Mouse (Mus musculus) ovary, postnatal 14 days (tissue): Measurements from ENCODE around the gene Ing1.
A peak's percentile ranks its signal among the peaks of the same experiment; 100 is the strongest.

Experiments
- DNase-seq: peaks from one replicate; pipeline ENCODE4 v3.0.0; 2022; ENCODE audit warnings: low spot score

Gene Ing1

DNA sequence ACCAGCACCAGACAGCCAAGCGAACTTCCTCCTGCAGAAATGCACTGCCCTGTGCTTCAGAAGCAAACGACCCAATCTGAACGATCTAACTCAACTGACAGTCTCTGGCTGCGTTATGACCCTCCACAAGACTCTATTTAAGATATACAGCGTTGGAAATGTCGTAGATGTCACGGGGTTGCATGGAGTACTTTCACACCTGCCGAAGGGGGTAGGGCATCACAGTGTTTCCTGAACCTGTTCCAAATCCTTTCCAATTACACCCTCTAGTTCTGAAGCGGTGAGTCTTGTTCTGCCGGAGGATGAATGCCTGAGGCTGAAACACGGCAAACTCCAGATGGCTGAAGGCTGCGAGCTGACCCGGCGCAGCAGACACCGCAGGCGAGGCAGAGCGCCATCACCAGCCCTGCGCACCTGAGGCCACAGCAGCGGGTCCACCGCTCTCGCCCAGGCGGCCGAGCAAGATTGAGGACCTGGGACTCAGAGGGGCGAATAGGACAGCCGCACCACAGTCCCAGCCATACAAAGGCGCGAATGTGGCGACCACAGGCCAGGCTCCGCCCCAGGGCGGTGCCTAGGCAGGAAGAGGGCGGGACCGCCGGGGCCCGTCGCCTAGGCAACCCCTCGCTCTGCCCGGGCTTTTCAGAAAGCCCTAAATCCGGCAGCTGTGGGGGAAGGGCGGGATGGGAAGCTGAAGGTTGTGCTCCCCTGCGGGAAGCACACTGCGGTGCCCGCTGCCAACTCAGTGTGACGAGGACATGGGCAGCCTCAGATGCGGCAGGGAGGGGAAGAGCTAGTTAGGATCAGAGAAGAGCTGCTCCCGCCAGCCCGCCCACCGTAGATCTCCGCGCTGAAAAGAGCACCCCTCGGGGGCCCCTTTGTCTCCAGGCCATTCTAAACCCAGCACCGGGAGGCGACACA lies at the start of gene Ing1:
TSS of gene Ing1 (plus strand) at position 773 of the 921 bp plus-strand sequence.
- peak; percentile 90 for DNase-seq

DNA sequence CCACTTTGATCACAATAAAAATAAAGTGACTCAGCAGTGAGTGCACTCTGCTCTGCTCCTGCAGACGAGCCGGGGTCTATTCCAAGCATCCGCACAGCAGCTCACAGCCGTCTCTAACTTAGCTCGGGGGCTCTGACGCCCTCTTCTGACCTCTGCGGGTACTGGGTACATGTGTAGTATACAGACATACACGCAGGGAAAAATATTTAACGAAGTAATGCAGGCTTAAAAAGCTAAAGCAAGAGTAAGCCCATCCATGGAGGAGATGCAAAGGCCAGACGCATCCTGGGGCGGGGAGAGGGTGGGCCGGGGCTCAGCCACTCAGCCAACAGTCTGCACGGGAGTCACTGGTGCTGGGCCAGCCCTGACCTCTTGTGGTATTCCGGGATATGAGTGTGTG lies 49.3 kb upstream of the Ing1 start:
- DNase-seq: no peak

DNA sequence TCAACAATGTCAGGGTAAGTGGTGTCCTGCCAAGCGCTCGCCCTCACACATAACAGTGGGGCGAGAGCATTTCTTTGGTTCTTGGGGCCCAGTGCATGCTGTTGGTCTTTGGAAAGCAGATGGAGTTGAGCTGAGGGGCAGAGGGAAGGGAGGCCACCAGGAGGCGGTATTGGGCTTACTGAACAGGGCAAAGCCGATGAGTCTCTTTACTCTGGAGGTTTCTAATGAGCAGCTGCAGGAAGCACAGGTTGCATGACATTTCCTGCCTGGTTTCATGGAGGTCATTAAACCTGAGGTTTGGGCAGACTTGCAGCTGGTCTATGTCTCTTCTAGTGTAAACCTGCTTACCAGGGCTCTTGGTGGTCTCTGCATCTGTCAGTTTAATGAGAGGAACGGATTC lies 48.6 kb upstream of the Ing1 start:
- DNase-seq: peak; percentile 35

DNA sequence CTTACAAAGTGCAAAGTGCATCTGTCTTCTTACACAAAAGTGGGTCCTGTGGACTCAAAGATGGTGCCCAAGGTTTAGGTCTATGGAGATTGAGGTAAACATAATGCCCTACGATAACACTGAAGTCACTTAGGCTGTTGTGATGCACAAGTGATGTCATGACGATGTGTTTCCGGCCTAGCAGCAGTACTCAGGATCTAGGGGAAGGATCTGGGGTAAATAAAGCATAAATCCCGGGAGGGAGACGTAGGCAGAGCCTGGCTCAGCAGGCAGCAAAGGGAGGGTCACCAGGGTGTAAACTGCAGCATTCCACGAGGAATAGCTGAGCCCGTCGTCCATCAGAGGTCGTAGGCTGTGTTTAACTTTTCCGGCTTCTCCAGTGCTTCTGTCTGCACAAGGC lies 46.5 kb upstream of the Ing1 start:
- no peak for DNase-seq

DNA sequence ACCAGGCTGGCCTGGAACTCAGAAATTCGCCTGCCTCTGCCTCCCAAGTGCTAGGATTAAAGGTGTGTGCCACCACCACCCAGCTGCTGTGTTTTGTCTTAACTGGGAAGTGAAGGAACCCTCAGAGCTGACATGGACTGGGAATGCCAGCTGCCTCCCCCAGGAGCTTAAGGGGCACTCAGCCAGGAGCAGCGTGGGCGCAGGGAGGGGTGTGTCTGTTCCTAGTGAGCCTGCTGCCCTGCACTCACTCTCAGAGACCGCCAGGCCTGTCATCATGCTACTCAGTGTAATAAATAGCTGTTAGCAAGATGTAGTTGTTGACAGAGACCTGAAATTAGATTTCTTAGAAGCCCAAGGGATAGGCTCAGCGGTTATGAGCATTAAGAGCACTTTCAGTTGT lies 44.4 kb upstream of the Ing1 start:
- no peak for DNase-seq

DNA sequence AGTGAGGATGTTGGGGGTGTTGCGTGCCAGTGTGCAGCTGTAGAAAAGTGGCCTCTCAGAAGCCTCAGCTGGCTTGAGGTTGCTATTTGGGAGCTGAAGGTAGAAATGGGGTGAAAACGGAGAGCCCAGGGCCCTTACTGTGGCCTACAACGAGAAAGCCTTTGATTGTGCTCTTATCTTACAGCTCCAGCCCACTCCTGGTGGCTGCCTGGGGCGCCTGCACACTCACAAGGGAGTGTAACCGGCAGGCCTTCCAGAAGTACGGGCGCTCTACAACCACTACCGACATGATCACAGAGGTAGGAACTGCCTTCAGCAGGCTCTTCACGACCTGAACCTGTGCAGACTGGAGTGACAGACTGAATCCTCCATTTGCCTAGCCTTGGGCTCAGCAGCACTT lies 42.7 kb upstream of the Ing1 start:
- DNase-seq: no peak

DNA sequence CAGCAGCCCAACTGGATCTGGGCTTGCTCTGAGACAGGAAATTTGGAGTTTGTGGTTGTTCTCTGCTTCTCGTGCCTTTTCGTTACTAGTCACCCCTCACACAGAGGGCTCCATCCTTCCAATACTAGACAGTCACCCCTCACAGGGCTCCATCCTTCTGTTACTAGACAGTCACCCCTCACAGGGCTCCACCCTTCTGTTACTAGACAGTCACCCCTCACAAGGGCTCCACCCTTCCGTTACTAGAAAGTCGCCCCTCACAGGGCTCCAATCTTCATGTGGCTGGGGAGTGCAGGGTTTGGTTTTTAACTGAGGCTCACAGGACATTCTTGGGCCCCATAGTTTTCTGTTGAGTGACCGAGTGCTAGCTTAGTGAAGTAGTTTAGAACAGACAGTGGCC lies 42.1 kb upstream of the Ing1 start:
- DNase-seq: no peak

DNA sequence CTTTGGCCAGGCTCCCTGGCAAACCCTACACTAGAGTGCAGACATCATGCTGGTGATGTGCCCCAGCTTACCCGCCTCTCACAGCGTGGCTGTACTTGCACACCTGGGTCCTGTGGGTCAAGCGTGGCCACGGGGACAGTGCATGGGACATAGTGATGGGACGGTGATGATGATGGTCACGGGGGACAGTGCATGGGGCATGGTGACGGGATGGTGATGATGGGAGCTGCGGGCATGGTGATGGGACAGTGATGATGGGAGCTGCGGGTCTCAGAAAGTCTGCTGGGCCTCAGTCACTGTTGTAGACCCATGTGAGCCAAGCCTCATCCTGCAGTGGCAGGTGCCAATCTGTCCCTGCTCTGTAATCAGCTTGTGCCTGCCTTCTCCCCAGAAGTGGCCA lies 39.1 kb upstream of the Ing1 start:
- DNase-seq: no peak

DNA sequence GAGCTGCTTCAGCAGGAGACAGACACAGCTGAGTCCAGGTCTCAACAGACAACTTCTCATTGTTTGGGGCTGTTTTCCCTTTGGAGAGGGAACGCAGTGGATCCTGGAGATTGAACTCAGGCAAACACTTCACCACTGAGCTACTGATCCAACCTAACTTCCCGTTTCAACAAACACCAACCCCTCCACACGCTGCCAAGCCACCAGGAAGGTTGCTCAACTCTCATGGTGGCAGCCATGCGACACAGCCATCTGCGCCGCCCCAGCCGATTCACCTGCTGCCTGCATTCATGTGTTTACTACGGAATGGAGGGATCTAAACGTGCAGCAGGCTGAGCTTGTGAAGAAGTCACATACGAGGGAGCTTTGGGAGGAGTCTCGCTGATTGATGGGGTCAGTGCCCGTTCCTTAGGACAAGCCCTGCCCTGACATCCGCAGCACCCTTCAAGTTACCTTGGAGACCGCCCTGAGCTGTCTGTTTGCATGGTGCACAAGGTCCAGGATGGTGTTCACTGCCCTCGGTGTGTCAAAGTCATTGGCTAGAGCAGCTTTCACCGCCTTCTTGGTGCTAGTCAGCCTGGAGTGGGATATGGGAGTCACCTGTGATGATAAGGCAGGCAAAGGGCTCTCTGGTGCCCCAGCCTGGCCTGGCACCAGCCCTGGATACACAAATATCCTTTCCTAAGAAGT lies 37.9 kb upstream of the Ing1 start:
- DNase-seq: no peak

DNA sequence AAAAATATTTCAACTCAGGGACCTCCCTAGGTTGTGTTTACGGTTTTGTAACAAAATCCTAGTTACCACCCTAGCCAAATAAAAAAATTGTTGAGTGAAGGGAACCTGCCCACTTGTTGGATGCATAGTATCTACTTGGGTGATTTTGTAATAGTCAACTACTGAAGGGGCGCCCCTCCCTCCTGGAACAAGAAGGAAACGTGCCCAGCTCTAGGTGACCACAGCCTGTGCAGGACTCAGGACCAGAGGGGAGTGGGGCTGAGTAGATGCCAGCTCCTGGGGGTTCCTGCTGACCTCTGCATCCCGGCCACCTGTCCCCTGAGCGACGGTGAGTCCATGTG lies 37.3 kb upstream of the Ing1 start:
- no peak for DNase-seq

DNA sequence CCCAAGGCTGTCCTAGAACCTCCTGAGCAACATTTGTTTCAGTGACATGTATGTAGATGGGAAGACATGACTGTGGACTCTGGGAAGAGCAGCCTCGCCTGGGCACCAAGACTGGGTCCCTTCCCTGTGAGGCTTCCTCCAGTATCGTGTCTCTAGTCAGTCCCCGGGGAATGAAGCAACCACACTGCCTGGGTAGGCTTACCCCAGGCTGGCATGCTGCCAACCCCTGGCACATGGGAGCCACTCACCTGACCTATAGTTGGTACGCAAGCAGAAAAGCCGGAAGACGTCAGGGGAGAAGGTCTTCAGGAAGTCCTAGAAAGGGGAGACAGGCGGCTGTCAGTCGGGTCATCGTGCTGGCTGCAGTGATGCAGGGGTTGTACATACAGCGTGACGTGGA lies 36.7 kb upstream of the Ing1 start:
- no peak for DNase-seq

DNA sequence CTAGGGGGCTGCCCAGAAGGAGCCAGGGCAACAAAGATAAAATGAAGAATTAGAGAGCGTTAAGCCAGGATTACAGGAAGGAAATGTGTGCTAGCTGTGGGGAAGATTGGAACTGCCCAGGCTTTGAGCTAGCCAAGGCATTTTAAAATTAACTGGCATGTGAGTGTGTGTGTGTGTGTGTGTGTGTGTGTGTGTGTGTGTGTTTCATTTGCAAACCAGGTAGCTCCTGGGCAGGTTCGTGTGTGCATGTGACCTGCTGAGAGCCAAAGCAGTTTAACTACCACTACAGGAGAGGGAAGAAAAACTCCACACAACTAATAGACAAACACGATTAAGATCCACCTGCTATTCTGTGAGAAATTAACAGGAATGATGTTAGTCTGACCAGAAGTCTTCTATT lies 32.0 kb upstream of the Ing1 start:
- no peak for DNase-seq

DNA sequence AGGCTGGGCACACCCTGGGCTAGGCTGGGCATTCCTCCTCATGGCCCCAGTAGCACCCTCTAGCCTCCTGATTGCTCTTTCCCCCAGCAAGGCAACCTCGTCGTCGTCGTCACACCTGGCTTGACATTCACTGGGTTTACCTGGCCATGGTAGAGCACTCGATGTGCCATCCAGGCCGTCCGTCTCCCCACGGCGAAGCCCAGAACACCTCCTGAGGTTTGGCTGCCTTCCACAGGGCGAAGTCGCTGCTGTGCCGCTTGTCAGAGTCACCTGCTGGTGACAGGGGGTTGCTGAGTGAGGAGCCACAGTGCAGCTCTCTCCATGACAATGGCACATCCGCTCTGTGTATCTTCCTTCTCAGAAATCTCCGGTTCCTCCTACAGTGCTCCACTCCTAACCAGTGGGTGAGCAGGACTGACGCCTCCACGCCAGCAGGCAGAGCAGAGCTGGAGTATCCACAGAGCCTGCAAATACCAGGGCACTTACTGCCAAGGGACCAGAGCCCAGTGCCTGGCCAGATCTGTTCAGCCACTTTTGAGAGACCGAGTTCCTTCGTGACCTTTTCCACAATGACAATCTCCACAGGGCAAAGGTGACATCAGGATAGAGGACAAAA lies 25.1 kb upstream of the Ing1 start:
- DNase-seq: no peak

DNA sequence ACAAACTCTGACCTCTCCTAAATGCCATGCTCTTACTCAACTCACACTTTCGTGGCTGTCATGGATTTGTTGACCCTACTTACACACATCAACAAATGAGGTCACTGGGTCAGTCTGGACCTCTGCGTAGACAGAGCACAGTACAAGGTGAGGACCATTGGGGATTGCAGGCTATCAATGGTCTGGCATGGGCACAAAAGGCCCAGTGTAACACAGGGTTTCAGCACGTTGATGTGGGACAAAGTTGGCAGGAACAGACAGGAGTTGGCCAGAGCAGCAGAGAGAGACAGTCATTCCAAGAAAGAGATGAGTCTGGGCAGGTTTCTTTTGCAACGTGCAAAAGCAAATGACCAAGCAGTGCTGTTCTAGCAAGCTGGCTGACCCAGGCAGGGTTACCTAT lies 24.5 kb upstream of the Ing1 start:
- DNase-seq: no peak

DNA sequence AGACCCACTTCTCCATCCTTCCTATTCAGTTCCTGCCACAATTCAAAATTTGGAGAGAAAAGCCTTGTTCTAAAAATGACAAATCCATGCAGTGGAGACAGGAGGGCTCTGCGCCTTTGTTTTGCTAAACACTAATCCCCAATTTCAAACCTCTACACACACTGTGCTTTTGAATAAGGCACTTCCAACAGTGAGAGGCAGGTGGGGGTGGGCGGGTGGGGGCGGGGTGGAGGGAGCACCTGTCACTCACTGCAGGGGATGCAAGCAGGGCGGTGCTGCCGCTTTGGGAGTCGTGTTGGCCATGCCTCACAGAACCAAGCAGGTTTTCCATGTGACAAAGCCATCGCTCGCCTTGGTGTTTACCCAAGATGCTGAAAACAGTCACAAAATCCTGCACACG lies 20.9 kb upstream of the Ing1 start:
- no peak for DNase-seq

DNA sequence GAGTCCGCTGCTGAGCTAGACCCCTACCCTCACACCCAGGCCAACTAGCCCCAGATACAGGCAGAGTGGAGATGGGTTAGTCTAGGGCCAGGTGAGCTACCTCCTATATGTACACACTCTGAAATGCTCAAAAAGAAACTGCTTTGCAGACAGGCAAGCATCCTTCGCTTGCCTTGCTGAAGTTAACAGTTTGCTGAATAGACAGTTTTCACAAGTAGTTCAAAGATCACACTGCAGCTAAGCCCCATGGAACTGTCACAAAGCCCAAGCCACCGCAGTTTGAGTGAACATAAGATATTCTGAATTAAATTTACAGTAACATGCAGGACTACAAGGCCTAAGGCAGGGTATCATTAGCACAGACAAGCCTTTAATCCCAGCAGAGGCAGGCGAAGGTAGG lies 16.3 kb upstream of the Ing1 start:
- no peak for DNase-seq

DNA sequence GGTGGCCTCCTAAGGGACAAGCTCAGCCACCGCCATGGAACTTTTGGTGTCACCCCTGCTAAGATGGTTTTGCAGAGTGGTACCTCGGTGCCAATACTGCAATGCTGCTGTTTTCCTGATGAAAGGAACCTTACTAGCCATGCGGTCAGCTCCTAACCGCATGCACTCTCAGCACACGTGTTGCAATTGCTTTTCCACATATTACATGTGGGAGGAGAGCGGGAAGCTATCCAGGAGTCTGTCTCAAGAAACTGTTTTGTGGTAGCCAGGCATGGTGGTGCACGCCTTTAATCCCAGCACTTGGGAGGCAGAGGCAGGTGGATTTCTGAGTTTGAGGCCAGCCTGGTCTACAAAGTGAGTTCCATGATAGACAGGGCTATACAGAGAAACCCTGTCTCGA lies 15.2 kb upstream of the Ing1 start:
- no peak for DNase-seq

DNA sequence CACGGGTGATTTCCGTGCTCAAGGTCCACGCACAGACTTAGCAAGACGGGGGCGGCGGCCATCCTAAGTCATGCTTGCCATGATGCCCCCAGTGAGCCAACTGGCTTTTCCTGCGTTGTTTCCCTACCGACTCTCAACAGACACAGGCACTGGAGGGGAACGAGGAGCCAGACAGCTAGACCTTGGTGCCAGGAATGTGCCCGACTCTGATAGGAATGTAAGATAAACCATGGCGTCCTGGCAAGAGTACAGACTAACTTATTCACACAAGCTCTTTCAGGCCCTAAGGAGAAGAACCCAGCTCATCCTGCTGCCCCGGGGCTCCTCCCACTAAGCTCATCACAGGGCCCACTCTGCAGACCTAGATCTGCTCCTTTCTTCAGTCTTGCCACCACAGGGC lies 13.3 kb upstream of the Ing1 start:
- no peak for DNase-seq

DNA sequence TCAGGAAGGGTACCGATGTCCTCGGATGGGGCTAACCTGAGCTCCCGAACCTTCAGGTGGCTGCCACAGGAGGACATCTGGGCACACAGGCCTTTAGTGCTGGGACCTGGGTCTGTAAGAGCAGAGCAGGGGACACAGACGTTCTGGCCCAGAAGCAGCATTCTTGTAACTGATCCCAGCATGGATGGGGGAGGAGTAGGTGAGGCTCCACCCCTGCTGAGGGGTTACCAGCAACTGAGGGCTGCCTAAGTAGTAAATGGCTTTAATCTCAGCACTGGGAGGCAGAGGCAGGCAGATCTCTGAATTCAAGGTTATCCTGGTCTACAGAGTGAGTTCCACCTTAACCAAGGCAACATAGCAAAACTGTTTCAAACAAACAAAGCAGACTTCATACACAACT lies 12.5 kb upstream of the Ing1 start:
- DNase-seq: no peak

DNA sequence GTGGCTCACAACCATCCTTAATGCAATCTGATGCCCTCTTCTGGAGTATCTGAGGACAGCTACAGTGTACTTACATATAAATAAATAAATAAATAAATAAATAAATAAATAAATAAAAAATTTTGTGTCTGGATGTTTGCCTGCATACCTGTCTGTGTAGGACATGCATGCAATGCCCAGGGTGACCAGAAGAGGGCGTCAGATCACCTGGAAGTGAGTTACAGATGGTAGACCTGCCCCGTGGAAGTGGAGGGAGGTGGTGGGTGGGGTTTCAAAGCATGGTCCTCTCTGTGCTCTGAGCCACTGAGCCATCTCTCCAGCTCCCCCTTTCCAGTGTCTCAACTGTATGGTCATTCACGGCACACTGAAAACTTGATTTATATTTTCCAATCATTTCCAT lies 11.0 kb upstream of the Ing1 start:
- peak; percentile 27 for DNase-seq

DNA sequence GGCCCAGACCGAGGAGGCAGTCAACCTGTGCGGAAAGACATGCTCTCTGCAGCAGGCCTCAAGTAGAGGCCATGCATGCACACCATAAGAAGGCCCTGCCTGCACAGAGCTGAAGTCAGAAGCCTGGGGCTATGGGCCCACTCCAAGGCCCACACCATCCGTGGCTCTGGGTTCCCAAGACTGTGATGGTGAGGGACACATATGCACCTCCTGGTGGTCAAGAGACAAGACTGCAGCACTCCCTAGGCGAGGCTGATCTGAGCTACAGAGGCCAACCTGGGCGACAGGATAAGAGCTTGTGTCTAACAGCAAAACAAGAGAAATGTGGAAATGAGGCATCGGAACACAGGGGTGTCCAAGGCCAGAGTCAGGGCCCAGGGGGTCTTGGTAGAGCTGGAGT lies 8.3 kb upstream of the Ing1 start:
- no peak for DNase-seq

DNA sequence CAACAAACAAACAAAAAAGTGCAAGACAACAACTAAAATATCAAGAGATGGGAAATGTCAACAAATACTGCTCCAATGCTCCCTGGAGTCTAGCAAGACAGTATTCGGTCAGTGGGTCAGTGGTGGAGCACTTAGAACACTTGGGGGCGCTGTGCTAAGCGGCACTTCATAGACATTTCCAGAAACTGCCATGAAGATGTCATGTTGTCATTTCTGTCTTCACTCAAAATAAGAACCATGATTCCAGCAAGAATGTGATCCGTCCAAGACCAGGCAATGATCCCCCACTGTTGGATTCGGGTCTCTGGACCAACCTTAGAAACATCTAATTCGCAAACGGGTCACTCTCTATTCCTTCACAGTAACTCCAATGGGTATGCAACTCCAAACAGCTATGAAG lies 5.7 kb upstream of the Ing1 start:
- peak; percentile 37 for DNase-seq

DNA sequence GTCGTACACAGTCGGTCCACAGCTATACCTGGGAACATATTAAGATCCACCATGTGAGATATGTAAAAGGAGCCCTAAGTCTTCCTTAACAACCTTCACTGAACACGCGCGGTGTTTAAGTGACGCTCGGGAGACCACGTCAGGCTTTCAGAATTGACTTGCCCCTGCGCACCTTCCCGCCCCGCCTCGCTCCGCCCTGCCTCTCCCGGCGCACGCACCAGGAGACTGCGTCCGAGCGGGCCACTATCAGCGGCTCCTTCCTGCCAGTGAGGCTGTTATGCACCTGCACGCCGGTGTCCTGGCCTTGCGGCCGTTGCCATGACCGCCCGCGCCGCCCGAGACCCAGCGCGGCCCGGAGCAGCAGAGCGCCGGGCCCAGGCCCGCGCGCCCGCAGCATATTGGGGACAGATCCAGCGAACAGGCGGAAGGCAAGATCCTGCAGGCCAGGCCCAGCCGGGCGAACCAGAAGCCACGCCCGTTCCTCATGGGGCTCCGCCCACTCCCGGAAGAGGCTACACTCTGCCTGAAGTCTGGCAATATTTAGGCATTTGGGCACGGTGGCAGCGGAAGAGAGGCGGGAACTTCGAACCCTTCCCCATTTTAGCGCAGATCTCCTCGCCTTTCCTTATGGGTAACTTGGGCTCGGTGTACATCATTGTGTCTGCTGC lies 5.0 kb upstream of the Ing1 start, which contains the start of gene Cars2:
TSS of gene Cars2 (minus strand) at position 503 of the 668 bp plus-strand sequence.
- DNase-seq: peak; percentile 87
